Mouse (Mus musculus): ENCODE results near the gene Scnn1g.
A peak's percentile ranks its signal among the peaks of the same experiment; 100 is the strongest.

Gene Scnn1g

GRCm38 (mm10) chr7:121734171-121734831, at the start of gene Scnn1g:
TSS of gene Scnn1g (plus strand) at chr7:121734479.
- peak; percentile 94 for DNase-seq

- DNase-seq: no peak
Observed at GRCm38 (mm10) chr7:121685140-121685984, 48.9 kb upstream of the Scnn1g start.

GRCm38 (mm10) chr7:121689338-121689737, 44.9 kb upstream of the Scnn1g start:
- no peak for DNase-seq

- DNase-seq: no peak
Observed at GRCm38 (mm10) chr7:121691803-121692202, 42.5 kb upstream of the Scnn1g start.

GRCm38 (mm10) chr7:121697170-121697569, 37.1 kb upstream of the Scnn1g start:
- no peak for DNase-seq

- peak; percentile 16 for DNase-seq
Observed at GRCm38 (mm10) chr7:121697574-121697973, 36.7 kb upstream of the Scnn1g start.

- DNase-seq: no peak
Observed at GRCm38 (mm10) chr7:121699218-121699617, 35.1 kb upstream of the Scnn1g start.

GRCm38 (mm10) chr7:121700480-121700879, 33.8 kb upstream of the Scnn1g start:
- no peak for DNase-seq

- no peak for DNase-seq
Observed at GRCm38 (mm10) chr7:121701983-121702382, 32.3 kb upstream of the Scnn1g start.

GRCm38 (mm10) chr7:121705051-121705450, 29.2 kb upstream of the Scnn1g start:
- DNase-seq: no peak

GRCm38 (mm10) chr7:121706411-121707072, 27.7 kb upstream of the Scnn1g start:
- DNase-seq: peak; percentile 49

- peak; percentile 97 for DNase-seq
Observed at GRCm38 (mm10) chr7:121707073-121707667, 27.1 kb upstream of the Scnn1g start, which contains the start of gene Usp31. TSS of gene Usp31 (minus strand) at chr7:121707253.

- no peak for DNase-seq
Observed at GRCm38 (mm10) chr7:121711171-121711570, 23.1 kb upstream of the Scnn1g start.

- no peak for DNase-seq
Observed at GRCm38 (mm10) chr7:121717031-121717430, 17.2 kb upstream of the Scnn1g start.

- peak; percentile 25 for DNase-seq
Observed at GRCm38 (mm10) chr7:121730225-121730624, 4.1 kb upstream of the Scnn1g start.

- DNase-seq: peak; percentile 5
Observed at GRCm38 (mm10) chr7:121737511-121738415, 3.5 kb downstream of the Scnn1g start.

GRCm38 (mm10) chr7:121750244-121750643, 16.0 kb downstream of the Scnn1g start:
- no peak for DNase-seq

GRCm38 (mm10) chr7:121754748-121755147, 20.5 kb downstream of the Scnn1g start:
- DNase-seq: no peak

GRCm38 (mm10) chr7:121763328-121763727, 29.0 kb downstream of the Scnn1g start:
- DNase-seq: no peak

GRCm38 (mm10) chr7:121767900-121768299, 33.6 kb downstream of the Scnn1g start:
- DNase-seq: no peak

DNA sequence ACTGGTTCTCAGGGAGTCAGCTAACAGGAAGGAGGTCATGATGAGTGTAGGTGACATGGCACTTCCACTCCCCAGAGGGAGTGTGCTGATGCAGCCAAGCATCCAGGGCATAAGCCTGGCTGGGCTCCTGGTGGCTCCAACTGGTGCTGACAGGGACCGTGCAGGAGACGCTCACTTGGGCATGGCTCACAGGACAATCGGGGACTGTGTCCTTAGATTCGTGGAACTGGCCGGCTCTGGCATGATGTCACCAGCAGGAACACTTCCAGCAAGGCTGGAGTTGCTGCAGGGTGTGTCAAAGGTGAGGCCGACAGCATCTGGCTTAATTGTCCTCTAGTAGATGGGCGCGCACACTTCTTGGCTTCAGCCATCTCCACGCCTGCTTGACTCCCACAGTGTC, 34.7 kb downstream of the Scnn1g start:
- no peak for DNase-seq

GRCm38 (mm10) chr7:121778553-121778952, 44.3 kb downstream of the Scnn1g start:
- no peak for DNase-seq

Measured in kidney, adult 9 months (tissue).